Mouse (Mus musculus) 3T3-L1 (cell line): ENCODE results near the gene Dapk1.

Experiments
- DNase-seq: peaks from one replicate; pipeline ENCODE4 v3.0.0-alpha.2; 2015; ENCODE audit warnings: low read depth, low spot score

Dapk1 gene

GRCm38 (mm10) chr13:60616036-60616435, 14.3 kb downstream of the Dapk1 start:
- no peak for DNase-seq

GRCm38 (mm10) chr13:60618287-60618686, 16.5 kb downstream of the Dapk1 start:
- DNase-seq: no peak

- DNase-seq: no peak
These were observed 18.0 kb downstream of the Dapk1 start for GRCm38 (mm10) chr13:60619723-60620122.

- DNase-seq: no peak
These were observed 19.7 kb downstream of the Dapk1 start for GRCm38 (mm10) chr13:60621411-60621965.

- DNase-seq: no peak
These were observed 23.8 kb downstream of the Dapk1 start for GRCm38 (mm10) chr13:60625581-60625980.

- DNase-seq: no peak
These were observed 26.3 kb downstream of the Dapk1 start for GRCm38 (mm10) chr13:60627843-60628656.

GRCm38 (mm10) chr13:60628657-60628950, 26.9 kb downstream of the Dapk1 start:
- no peak for DNase-seq

GRCm38 (mm10) chr13:60629419-60629818, 27.7 kb downstream of the Dapk1 start:
- no peak for DNase-seq

GRCm38 (mm10) chr13:60633945-60634344, 32.2 kb downstream of the Dapk1 start:
- no peak for DNase-seq

- DNase-seq: no peak
These were observed 33.9 kb downstream of the Dapk1 start for GRCm38 (mm10) chr13:60635636-60636035.

- DNase-seq: no peak
These were observed 37.8 kb downstream of the Dapk1 start for GRCm38 (mm10) chr13:60639482-60640055.

- DNase-seq: no peak
These were observed 38.7 kb downstream of the Dapk1 start for GRCm38 (mm10) chr13:60640420-60640819.

GRCm38 (mm10) chr13:60644457-60644889, 42.7 kb downstream of the Dapk1 start:
- DNase-seq: no peak

- DNase-seq: no peak
These were observed 45.0 kb downstream of the Dapk1 start for GRCm38 (mm10) chr13:60646791-60647190.

GRCm38 (mm10) chr13:60648350-60648749, 46.6 kb downstream of the Dapk1 start:
- DNase-seq: no peak

GRCm38 (mm10) chr13:60650000-60650399, 48.3 kb downstream of the Dapk1 start:
- DNase-seq: no peak

- no peak for DNase-seq
These were observed 52.3 kb downstream of the Dapk1 start for GRCm38 (mm10) chr13:60654017-60654565.

GRCm38 (mm10) chr13:60655246-60655645, 53.5 kb downstream of the Dapk1 start:
- no peak for DNase-seq

GRCm38 (mm10) chr13:60659600-60659999, 57.9 kb downstream of the Dapk1 start:
- no peak for DNase-seq

- no peak for DNase-seq
These were observed 58.3 kb downstream of the Dapk1 start for GRCm38 (mm10) chr13:60660056-60660455.

GRCm38 (mm10) chr13:60660711-60661261, 59.0 kb downstream of the Dapk1 start:
- no peak for DNase-seq

GRCm38 (mm10) chr13:60662493-60663177, 60.9 kb downstream of the Dapk1 start:
- DNase-seq: no peak
